Mouse (Mus musculus) cortical plate, adult 2 months (tissue): Measurements from ENCODE around the gene Pdzd7. TPM values are rescaled to one million over a fixed set of nuclear protein-coding genes. Genes with fewer than 3 reads are reported as not detected.
A peak's percentile ranks its signal among the peaks of the same experiment; 100 is the strongest.

Source experiments
- H3K27ac ChIP-seq: fragments of 200-500 bp; 2 replicates; pipeline ENCODE4 v1.5.1; 2012; ENCODE audit warnings: low read length, control low read depth, inconsistent platforms; ENCODE audit not compliant: insufficient read depth
- H3K4me1 ChIP-seq: fragments of 200-500 bp; 2 replicates; pipeline ENCODE4 v1.6.1; 2011; ENCODE audit warnings: low read length; ENCODE audit not compliant: control insufficient read depth, insufficient read depth
- H3K4me3 ChIP-seq: fragments of 200-500 bp; 2 replicates; pipeline ENCODE4 v1.5.1; 2011; ENCODE audit warnings: mild to moderate bottlenecking, low read length, control low read depth; ENCODE audit not compliant: insufficient read depth
- CTCF ChIP-seq: fragments of 200-500 bp; IDR thresholded peaks from 2 replicates; pipeline ENCODE4 v1.5.1; 2011; ENCODE audit warnings: mild to moderate bottlenecking, control low read depth, low read length; ENCODE audit not compliant: insufficient read depth; ENCODE audit errors: extremely low read depth
- POLR2A ChIP-seq: fragments of 200-500 bp; IDR thresholded peaks from 2 replicates; pipeline ENCODE4 v1.6.1; 2011; ENCODE audit warnings: mild to moderate bottlenecking, low read length, control low read depth; ENCODE audit not compliant: insufficient read depth; ENCODE audit errors: extremely low read depth
- polyA plus RNA-seq: library from polyadenylated mRNA; depleted of rRNA; stranded (reverse); fragments of >200 nt; gene quantifications from 2 replicates; pipeline ENCODE4 v1.2.3, GENCODE M21; 2012

Pdzd7 gene
- polyA plus RNA-seq, 1 experiment, result 8.8 TPM

GRCm38 (mm10) chr19:45014981-45015402 lies 30.5 kb downstream of the Pdzd7 start:
- TF ChIP-seq CTCF (no peak), POLR2A (no peak)
- H3K4me3 ChIP-seq, result peak overlapping the region; percentile 58
- peaks cover 5% of the 10 kb centered on the region for H3K4me1 ChIP-seq
- H3K27ac ChIP-seq, result peak overlapping the region; percentile 93

GRCm38 (mm10) chr19:45014335-45014971 lies 31.1 kb downstream of the Pdzd7 start, which contains the start of gene Lzts2:
Lzts2 (plus strand) TSS chr19:45014414.
- H3K4me1 ChIP-seq, result peaks cover 5% of the 10 kb centered on the region
- peak within 1 kb of the TSS; percentile 93 for H3K27ac ChIP-seq
- TF ChIP-seq POLR2A (no peak), CTCF (no peak)
- peak within 1 kb of the TSS; percentile 58 for H3K4me3 ChIP-seq

GRCm38 (mm10) chr19:45013581-45014225 lies 31.8 kb downstream of the Pdzd7 start:
- Histone ChIP-seq H3K27ac (no peak overlapping the region), H3K4me3 (no peak overlapping the region), H3K4me1 (peaks cover 5% of the 10 kb centered on the region)
- TF ChIP-seq CTCF (no peak), POLR2A (no peak)

- peaks cover 5% of the 10 kb centered on the region for H3K4me1 ChIP-seq
- no peak overlapping the region for H3K27ac ChIP-seq
- TF ChIP-seq POLR2A (no peak), CTCF (peak; percentile 24; the same call in 1 of the 2 replicates)
- no peak overlapping the region for H3K4me3 ChIP-seq
Measured at GRCm38 (mm10) chr19:45012636-45013035, 32.9 kb downstream of the Pdzd7 start.

GRCm38 (mm10) chr19:45012219-45012618 lies 33.3 kb downstream of the Pdzd7 start:
- peaks cover 5% of the 10 kb centered on the region for H3K4me1 ChIP-seq
- H3K4me3 ChIP-seq, result no peak overlapping the region
- no peak overlapping the region for H3K27ac ChIP-seq
- no peak for TF ChIP-seq CTCF
- no peak for TF ChIP-seq POLR2A

- Histone ChIP-seq H3K27ac (no peak overlapping the region), H3K4me3 (no peak overlapping the region), H3K4me1 (peaks cover 5% of the 10 kb centered on the region)
- no peak for TF ChIP-seq CTCF
- no peak for TF ChIP-seq POLR2A
Measured at GRCm38 (mm10) chr19:45010646-45011045, 34.9 kb downstream of the Pdzd7 start.

GRCm38 (mm10) chr19:45007425-45008191 lies 37.9 kb downstream of the Pdzd7 start:
- TF ChIP-seq CTCF (no peak), POLR2A (no peak)
- Histone ChIP-seq H3K27ac (no peak overlapping the region), H3K4me1 (no peaks in the 10 kb centered on the region), H3K4me3 (no peak overlapping the region)

GRCm38 (mm10) chr19:45007021-45007420 lies 38.5 kb downstream of the Pdzd7 start:
- peak overlapping the region; percentile 90 for H3K4me3 ChIP-seq
- no peaks in the 10 kb centered on the region for H3K4me1 ChIP-seq
- TF ChIP-seq CTCF (no peak), POLR2A (no peak)
- H3K27ac ChIP-seq, result no peak overlapping the region

GRCm38 (mm10) chr19:45005957-45006712 lies 39.4 kb downstream of the Pdzd7 start, which contains the start of gene Mrpl43:
Mrpl43 (minus strand) TSS chr19:45006442.
- TF ChIP-seq CTCF, result no peak
- 0 out of 2 replicates have a peak, but pooled peaks have one; percentile 53 for TF ChIP-seq POLR2A
- Histone ChIP-seq H3K4me3 (peak within 1 kb of the TSS; percentile 90), H3K27ac (no peak within 1 kb of the TSS), H3K4me1 (no peaks in the 10 kb centered on the region)
